Mouse (Mus musculus) erythroblast, embryonic 14.5 days (primary cell): ENCODE measurements around the gene Kcnj10.

Experiments used
- GATA1 ChIP-seq: IDR thresholded peaks from 2 replicates; pipeline ENCODE4 v1.6.1; 2012; ENCODE audit warnings: low read length, inconsistent platforms, mixed read lengths
- TAL1 ChIP-seq: IDR thresholded peaks from 3 replicates; pipeline ENCODE4 v1.6.1; 2012; ENCODE audit warnings: low read length, inconsistent platforms, mixed read lengths

DNA sequence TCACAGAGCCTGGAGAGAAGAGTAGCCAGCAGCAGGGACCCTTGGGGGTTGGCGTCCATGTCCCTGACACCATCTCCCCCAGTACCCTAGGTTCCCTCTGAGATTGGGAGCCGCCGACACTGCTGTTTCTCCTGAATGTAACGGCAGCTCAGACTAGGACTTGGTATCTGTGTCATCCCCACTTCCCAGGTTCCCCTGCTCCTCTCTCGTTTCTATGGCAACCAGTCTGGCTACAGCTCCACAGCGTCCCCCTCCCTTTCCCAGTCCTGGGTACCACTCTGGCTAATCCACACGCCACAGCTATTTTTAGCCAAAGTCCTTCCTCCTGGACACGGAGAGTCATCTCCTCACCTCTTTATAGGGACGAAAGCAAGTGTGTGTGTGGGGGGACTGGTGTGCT is 11.9 kb upstream of the Kcnj10 start, which contains the start of gene Kcnj9:
- no peak for TF ChIP-seq GATA1
- TF ChIP-seq TAL1, result no peak
